Mouse (Mus musculus) kidney, adult 10 weeks (tissue): Measurements from ENCODE around the gene Zfp317. TPM values are rescaled to one million over a fixed set of nuclear protein-coding genes. Genes with fewer than 3 reads are reported as not detected.

ENCODE experiments used
- polyA plus RNA-seq: library from polyadenylated mRNA; stranded (reverse); fragments of 350-450 nt; fragmentation: Illumina TruSeq; extraction: RNeasy Lipid Tissue Mini Kit (QIAGEN cat#74804); gene quantifications from one replicate; pipeline ENCODE4 v1.2.3, GENCODE M21; 2014; ENCODE audit warnings: low read depth, low replicate concordance

The Zfp317 gene
- 29.3 TPM for polyA plus RNA-seq

DNA sequence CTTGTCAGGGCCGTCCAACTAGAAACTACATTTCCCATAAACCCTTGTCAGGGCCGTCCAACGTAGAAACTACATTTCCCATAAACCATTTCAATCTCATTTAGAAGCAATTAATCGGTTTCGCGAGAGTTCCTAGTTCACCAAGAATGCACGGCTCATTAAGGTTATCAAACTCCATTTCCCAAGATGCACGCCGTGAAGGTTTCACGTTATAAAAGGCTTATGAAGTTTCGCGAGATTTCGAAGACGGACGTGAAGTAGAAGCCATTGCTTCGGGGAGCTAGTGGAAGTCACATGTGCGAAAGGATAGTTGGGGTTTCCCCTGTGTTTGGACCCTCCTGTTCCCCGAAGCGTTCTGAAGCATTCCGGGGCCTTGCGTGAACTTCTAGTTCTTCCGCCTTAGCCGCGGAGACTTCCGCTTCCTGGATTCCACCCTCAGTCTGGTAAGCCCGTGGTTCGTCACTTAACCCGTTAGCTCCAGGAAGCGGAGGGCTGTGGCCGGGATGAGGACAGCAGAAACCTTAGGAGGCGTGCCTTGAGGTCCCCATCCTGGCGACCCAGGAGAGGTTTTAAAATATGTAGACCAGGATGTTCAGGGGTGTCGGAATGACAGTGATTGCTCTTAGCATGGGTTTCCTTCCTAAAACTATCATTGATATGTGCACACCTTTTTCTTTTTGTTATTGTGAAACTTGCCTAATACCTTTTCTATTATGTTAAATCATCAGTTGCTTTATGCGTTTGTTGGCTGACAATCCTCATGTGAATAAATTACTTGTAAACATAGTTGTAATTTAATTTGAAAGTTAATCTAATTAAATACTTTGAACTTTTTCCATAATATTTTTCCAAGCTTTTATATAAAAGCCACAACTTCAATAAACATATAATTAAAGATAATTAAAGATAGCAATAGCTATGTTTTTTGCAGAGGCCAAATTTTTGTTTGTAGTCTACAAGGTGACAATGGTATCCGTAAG, at the start of gene Zfp317:
Gene Zfp317, plus strand, starts transcription at position 260 of the 980 bp plus-strand sequence.

DNA sequence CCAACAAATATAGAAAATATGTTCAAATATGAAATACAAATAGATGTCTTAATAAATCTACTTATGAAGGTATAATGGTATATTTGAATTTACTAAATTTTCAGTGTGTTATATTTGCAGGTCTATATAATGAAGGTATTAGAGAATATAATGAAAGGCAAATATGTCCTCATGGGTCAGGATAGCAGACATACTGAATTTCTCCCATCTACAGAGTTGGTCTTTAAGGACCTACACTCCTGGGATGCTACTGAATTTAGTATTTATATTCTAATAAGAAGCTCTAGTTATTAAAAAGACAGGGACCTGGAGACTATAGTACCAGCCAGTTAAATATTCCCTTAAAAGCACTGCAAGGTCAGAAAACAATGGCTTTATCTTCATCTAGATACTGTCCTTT, 39.6 kb upstream of the Zfp317 start, which contains the start of gene Olfr855:
Gene Olfr855, plus strand, starts transcription at position 301 of the 400 bp plus-strand sequence.

Other genes with a start within 250 kb of the Zfp317 start
- not detected for gene Olfr847, start 243.4 kb upstream of the Zfp317 start, polyA plus RNA-seq
- gene Olfr849, start 181.8 kb upstream of the Zfp317 start, polyA plus RNA-seq, result not detected
- not detected for gene Olfr850, start 143.9 kb upstream of the Zfp317 start, polyA plus RNA-seq
- not detected for gene Olfr851, start 128.8 kb upstream of the Zfp317 start, polyA plus RNA-seq
- gene Olfr853, start 81.0 kb upstream of the Zfp317 start, polyA plus RNA-seq, result not detected
- not detected for gene Olfr854, start 54.7 kb upstream of the Zfp317 start, polyA plus RNA-seq
- gene Olfr855, start 39.5 kb upstream of the Zfp317 start, polyA plus RNA-seq, result not detected
- not detected for gene Olfr857, start 87.3 kb downstream of the Zfp317 start, polyA plus RNA-seq
- gene Olfr58, start 158.2 kb downstream of the Zfp317 start, polyA plus RNA-seq, result not detected
- not detected for gene Olfr859, start 182.8 kb downstream of the Zfp317 start, polyA plus RNA-seq
- gene Olfr860, start 227.6 kb downstream of the Zfp317 start, polyA plus RNA-seq, result not detected